Mouse (Mus musculus) telencephalon, adult 2 months (tissue): Measurements from ENCODE around the gene Lipk.

Source experiments
- DNase-seq: peaks from one replicate; pipeline ENCODE4 v3.0.0-alpha.2; 2011; ENCODE audit warnings: low read depth, low spot score

Gene Lipk

GRCm38 (mm10) chr19:34008002-34008401 lies at the start of gene Lipk:
TSS of gene Lipk (plus strand) at chr19:34008290.
- no peak for DNase-seq

GRCm38 (mm10) chr19:33960887-33961286 lies 47.2 kb upstream of the Lipk start, which contains the start of gene Lipf:
TSS of gene Lipf (plus strand) at chr19:33961187.
- no peak for DNase-seq

GRCm38 (mm10) chr19:33979007-33979406 lies 29.1 kb upstream of the Lipk start:
- peak; percentile 17 for DNase-seq

- no peak for DNase-seq
Measured at GRCm38 (mm10) chr19:33983043-33983442, 25.0 kb upstream of the Lipk start.

GRCm38 (mm10) chr19:34021440-34022172 lies 13.5 kb downstream of the Lipk start:
- DNase-seq = no peak

- DNase-seq = no peak
Measured at GRCm38 (mm10) chr19:34022759-34023158, 14.7 kb downstream of the Lipk start.

GRCm38 (mm10) chr19:34039731-34040130 lies 31.6 kb downstream of the Lipk start:
- no peak for DNase-seq

GRCm38 (mm10) chr19:34043008-34043407 lies 34.9 kb downstream of the Lipk start:
- no peak for DNase-seq

- DNase-seq = no peak
Measured at GRCm38 (mm10) chr19:34049371-34050039, 41.4 kb downstream of the Lipk start.

- peak; percentile 17 for DNase-seq
Measured at GRCm38 (mm10) chr19:34051502-34051901, 43.4 kb downstream of the Lipk start.

GRCm38 (mm10) chr19:34063547-34063946 lies 55.5 kb downstream of the Lipk start:
- no peak for DNase-seq

GRCm38 (mm10) chr19:34064059-34064458 lies 56.0 kb downstream of the Lipk start:
- DNase-seq = peak; percentile 61

GRCm38 (mm10) chr19:34066779-34067472 lies 58.8 kb downstream of the Lipk start, which contains the start of gene Lipn:
TSS of gene Lipn (plus strand) at chr19:34067358.
- DNase-seq = no peak

- DNase-seq = no peak
Measured at GRCm38 (mm10) chr19:34074239-34074638, 66.1 kb downstream of the Lipk start.

- DNase-seq = no peak
Measured at GRCm38 (mm10) chr19:34078130-34078529, 70.0 kb downstream of the Lipk start.

GRCm38 (mm10) chr19:34089011-34089680 lies 81.1 kb downstream of the Lipk start:
- DNase-seq = no peak

- DNase-seq = no peak
Measured at GRCm38 (mm10) chr19:34095381-34095780, 87.3 kb downstream of the Lipk start.

GRCm38 (mm10) chr19:34096228-34096627 lies 88.1 kb downstream of the Lipk start:
- no peak for DNase-seq
